Mouse (Mus musculus) MEL (cell line): Measurements from ENCODE around the gene Mks1. TPM values are rescaled to one million over a fixed set of nuclear protein-coding genes. Genes with fewer than 3 reads are reported as not detected.

Source experiments
- DNase-seq: peaks from one replicate; pipeline ENCODE4 v3.0.0; 2011; ENCODE audit warnings: low read depth, low spot score
- H3K27ac ChIP-seq: 2 replicates; pipeline ENCODE4 v1.5.1; 2012; ENCODE audit warnings: low read depth, mild to moderate bottlenecking, control low read depth, low read length, moderate library complexity; ENCODE audit not compliant: control insufficient read depth
- H3K27me3 ChIP-seq, 2 experiments: fragments of 150-350 bp in 1 of 2; sonication (generic) in 1 of 2; 2 replicates each; pipeline ENCODE4 v1.6.1; 2012; ENCODE audit warnings: low read length in 2 of 2, mild to moderate bottlenecking in 2 of 2, improper control_type of control experiment in 1 of 2, moderate library complexity in 1 of 2; ENCODE audit not compliant: insufficient read depth in 2 of 2, control insufficient read depth in 1 of 2
- H3K36me3 ChIP-seq, 2 experiments: 2 replicates each; pipeline ENCODE4 v1.6.1; 2012 to 2014; ENCODE audit warnings: low read length in 2 of 2, improper control_type of control experiment in 1 of 2, inconsistent platforms in 1 of 2, mild to moderate bottlenecking in 1 of 2; ENCODE audit not compliant: insufficient read depth in 2 of 2, control insufficient read depth in 1 of 2
- H3K4me1 ChIP-seq, 2 experiments: fragments of 150-350 bp in 1 of 2; sonication (generic) in 1 of 2; 2 replicates each; pipeline ENCODE4 v1.6.1; 2012; ENCODE audit warnings: low read length in 2 of 2, improper control_type of control experiment in 1 of 2, mild to moderate bottlenecking in 1 of 2; ENCODE audit not compliant: insufficient read depth in 2 of 2, control insufficient read depth in 1 of 2
- H3K4me3 ChIP-seq, 2 experiments: fragments of 150-350 bp in 1 of 2; sonication (generic) in 1 of 2; 2 replicates each; pipeline ENCODE4 v1.5.1; 2012; ENCODE audit warnings: low read depth in 2 of 2, low read length in 2 of 2, mild to moderate bottlenecking in 2 of 2, moderate library complexity in 2 of 2, control low read depth in 1 of 2, improper control_type of control experiment in 1 of 2; ENCODE audit not compliant: control insufficient read depth in 1 of 2, insufficient read depth in 1 of 2
- H3K79me2 ChIP-seq: 2 replicates; pipeline ENCODE4 v1.6.1; 2012; ENCODE audit warnings: mild to moderate bottlenecking, low read length, moderate library complexity; ENCODE audit not compliant: control insufficient read depth, poor library complexity, insufficient read depth
- H3K9ac ChIP-seq: 2 replicates; pipeline ENCODE4 v1.6.1; 2012; ENCODE audit warnings: low read depth, mild to moderate bottlenecking, control low read depth, low read length, moderate library complexity; ENCODE audit not compliant: control insufficient read depth, poor library complexity, severe bottlenecking
- H3K9me3 ChIP-seq: fragments of 150-350 bp; sonication (generic); replicated peaks from 2 replicates; pipeline ENCODE4 v1.6.1; 2012; ENCODE audit warnings: mild to moderate bottlenecking, low read length, improper control_type of control experiment, moderate library complexity; ENCODE audit not compliant: insufficient read depth
- CHD2 ChIP-seq: IDR thresholded peaks from 2 replicates; pipeline ENCODE4 v1.6.1; 2011; ENCODE audit warnings: low read length, improper control_type of control experiment
- E2F4 ChIP-seq: IDR thresholded peaks from 2 replicates; pipeline ENCODE4 v1.6.1; 2011; ENCODE audit warnings: low read depth, low read length, improper control_type of control experiment, borderline replicate concordance
- EP300 ChIP-seq, 2 experiments: IDR thresholded peaks; 2 replicates each; pipeline ENCODE4 v1.6.1; 2011; ENCODE audit warnings: improper control_type of control experiment in 2 of 2, low read length in 2 of 2, low read depth in 1 of 2, mild to moderate bottlenecking in 1 of 2
- GABPA ChIP-seq: IDR thresholded peaks from 2 replicates; pipeline ENCODE4 v1.6.1; 2012; ENCODE audit warnings: low read depth, mild to moderate bottlenecking, inconsistent platforms, low read length, improper control_type of control experiment, moderate library complexity
- HCFC1 ChIP-seq: IDR thresholded peaks from 2 replicates; pipeline ENCODE4 v1.6.1; 2012; ENCODE audit warnings: low read depth, mild to moderate bottlenecking, inconsistent platforms, low read length, improper control_type of control experiment, moderate library complexity
- KAT2A ChIP-seq: conservative IDR thresholded peaks from 2 replicates; pipeline ENCODE4 v1.6.1; 2012; ENCODE audit warnings: low read depth, low read length, improper control_type of control experiment, inconsistent platforms
- MAX ChIP-seq: IDR thresholded peaks from 2 replicates; pipeline ENCODE4 v1.6.1; 2011; ENCODE audit warnings: low read length, improper control_type of control experiment
- MAZ ChIP-seq: IDR thresholded peaks from 2 replicates; pipeline ENCODE4 v1.6.1; 2012; ENCODE audit warnings: low read depth, mild to moderate bottlenecking, inconsistent platforms, low read length, improper control_type of control experiment
- MEF2A ChIP-seq: IDR thresholded peaks from 2 replicates; pipeline ENCODE4 v1.6.1; 2014; ENCODE audit warnings: low read depth, mild to moderate bottlenecking, inconsistent platforms, low read length, improper control_type of control experiment; ENCODE audit not compliant: poor library complexity, insufficient replicate concordance, severe bottlenecking; ENCODE audit errors: extremely low read depth
- MYB ChIP-seq: IDR thresholded peaks from 2 replicates; pipeline ENCODE4 v1.6.1; 2011; ENCODE audit warnings: mild to moderate bottlenecking, low read depth, low read length, improper control_type of control experiment
- MYC ChIP-seq: IDR thresholded peaks from 2 replicates; pipeline ENCODE4 v1.6.1; 2011; ENCODE audit warnings: low read depth, mild to moderate bottlenecking, low read length, improper control_type of control experiment, moderate library complexity
- RAD21 ChIP-seq: IDR thresholded peaks from 2 replicates; pipeline ENCODE4 v1.6.1; 2011; ENCODE audit warnings: mild to moderate bottlenecking, low read depth, low read length, improper control_type of control experiment
- RCOR1 ChIP-seq: IDR thresholded peaks from 2 replicates; pipeline ENCODE4 v1.6.1; 2012; ENCODE audit warnings: low read depth, mild to moderate bottlenecking, inconsistent platforms, low read length, improper control_type of control experiment
- TBP ChIP-seq: IDR thresholded peaks from 2 replicates; pipeline ENCODE4 v1.8.0; 2011; ENCODE audit warnings: low read depth, low read length, improper control_type of control experiment
- TCF12 ChIP-seq: IDR thresholded peaks from 2 replicates; pipeline ENCODE4 v1.6.1; 2014; ENCODE audit warnings: low read depth, mild to moderate bottlenecking, inconsistent platforms, low read length, improper control_type of control experiment, moderate library complexity
- USF1 ChIP-seq: IDR thresholded peaks from 2 replicates; pipeline ENCODE4 v1.6.1; 2014; ENCODE audit warnings: low read depth, mild to moderate bottlenecking, inconsistent platforms, low read length, improper control_type of control experiment, moderate library complexity
- USF2 ChIP-seq, 2 experiments: IDR thresholded peaks; 2 replicates each; pipeline ENCODE4 v1.6.1; 2011 to 2012; ENCODE audit warnings: improper control_type of control experiment in 2 of 2, low read length in 2 of 2, borderline replicate concordance in 1 of 2, inconsistent platforms in 1 of 2, low read depth in 1 of 2, mild to moderate bottlenecking in 1 of 2; ENCODE audit not compliant: insufficient read depth in 1 of 2
- ZKSCAN1 ChIP-seq: IDR thresholded peaks from 2 replicates; pipeline ENCODE4 v1.6.1; 2012; ENCODE audit warnings: low read depth, mild to moderate bottlenecking, inconsistent platforms, low read length, improper control_type of control experiment, moderate library complexity
- polyA plus RNA-seq, 2 experiments: library from polyadenylated mRNA; stranded (reverse) in 1 of 2; unstranded in 1 of 2; fragments of >175 nt in 1 of 2; fragments of >200 nt in 1 of 2; gene quantifications; 2 replicates each; pipeline versions ENCODE4 v1.2.1 to v1.2.4; 2012; ENCODE audit warnings: low replicate concordance in 2 of 2, low read depth in 1 of 2; ENCODE audit not compliant: insufficient read length in 2 of 2, insufficient read depth in 1 of 2, missing spikeins in 1 of 2
- total RNA-seq: library from RNA; depleted of rRNA; stranded (reverse); fragments of 300-350 nt; gene quantifications from 2 replicates; pipeline ENCODE4 v1.2.3, GENCODE M21; 2012

The Mks1 gene
- total and polyA plus RNA-seq, 3 experiments: 3.3 to 6.1 TPM; not detected in 1

DNA sequence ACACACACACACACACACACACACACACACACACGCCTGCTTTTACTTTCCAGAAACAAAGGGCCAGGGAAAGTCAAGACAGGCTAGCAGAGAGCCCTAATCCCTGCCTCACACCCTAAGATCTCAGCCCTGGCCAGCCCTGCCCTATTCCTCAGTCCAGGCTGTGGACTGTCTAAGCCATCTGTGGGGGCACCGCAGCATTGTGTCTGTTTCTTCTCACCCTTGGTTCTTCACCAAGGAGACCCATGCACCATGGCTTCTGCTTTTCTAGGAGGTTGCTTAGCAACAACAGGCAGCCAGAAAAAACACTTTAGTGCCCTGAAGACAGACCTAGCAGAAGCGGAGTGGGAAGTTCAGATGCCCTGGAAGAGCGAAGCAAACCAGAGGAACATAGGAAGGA lies 41.6 kb upstream of the Mks1 start:
- Histone ChIP-seq H3K36me3 (no peaks in the 10 kb centered on the region; a peak in 1 of 4 replicates), H3K4me3 (no peak overlapping the region), H3K9me3 (no peaks in the 10 kb centered on the region), H3K27me3 (peaks cover 5 to 6% of the 10 kb centered on the region in 2 experiments; a peak in 3 of 4 replicates), H3K27ac (no peak overlapping the region), H3K9ac (no peak overlapping the region), H3K79me2 (no peaks in the 10 kb centered on the region), H3K4me1 (peaks cover 0 to 6% of the 10 kb centered on the region in 2 experiments; a peak in 2 of 4 replicates)
- no peak for TF ChIP-seq HCFC1
- peak; percentile 39 for DNase-seq

DNA sequence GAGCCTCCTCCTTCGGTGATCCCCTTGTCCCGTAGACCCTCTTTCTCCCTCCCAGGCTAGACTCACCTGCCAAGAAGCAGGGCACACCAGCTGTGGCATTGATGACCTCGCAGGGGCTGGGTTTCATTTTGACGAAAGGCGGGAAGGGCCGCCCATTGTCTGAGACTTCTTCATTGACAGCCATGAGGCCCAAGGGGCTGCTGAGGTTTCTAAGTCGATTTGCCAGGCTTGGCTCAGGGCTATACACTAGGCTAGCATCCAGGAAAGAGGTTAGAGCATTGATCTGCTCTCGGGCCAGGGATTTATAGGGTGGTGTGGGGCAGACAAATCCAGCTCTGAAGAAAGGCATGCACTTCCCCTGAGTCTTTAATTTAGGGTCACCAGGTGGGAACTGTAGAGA lies 38.2 kb upstream of the Mks1 start:
- Histone ChIP-seq H3K79me2 (no peaks in the 10 kb centered on the region), H3K36me3 (no peaks in the 10 kb centered on the region), H3K27ac (no peak overlapping the region), H3K4me1 (no peaks in the 10 kb centered on the region), H3K9me3 (no peaks in the 10 kb centered on the region), H3K9ac (no peak overlapping the region), H3K4me3 (no peak overlapping the region)
- DNase-seq: no peak
- TF ChIP-seq GABPA (no peak), MYB (no peak), EP300 (IDR thresholded peaks at IDR 0.05; ENCODE audit: low read depth in 1 of 2, low read length in 2 of 2) (no peak), RAD21 (no peak), RCOR1 (no peak), ZKSCAN1 (no peak), MAZ (no peak), E2F4 (no peak), MYC (no peak), TCF12 (no peak), KAT2A (no peak), MEF2A (no peak), TBP (no peak), CHD2 (no peak), MAX (no peak), USF2 (IDR thresholded peaks at IDR 0.05; ENCODE audit: borderline replicate concordance in 1 of 2, insufficient read depth in 1 of 2, low read depth in 1 of 2, low read length in 2 of 2) (no peak), USF1 (no peak)
- TF ChIP-seq, all 39 proteins: peak for 0
- H3K27me3 ChIP-seq: peaks cover 2 to 6% of the 10 kb centered on the region in 2 experiments; a peak in 3 of 4 replicates
